Mouse (Mus musculus): ENCODE data around the gene Yipf2. TPM values are rescaled to one million over a fixed set of nuclear protein-coding genes. Genes with fewer than 3 reads are reported as not detected.

Gene Yipf2
- polyA plus RNA-seq (2012; ENCODE audit: insufficient read depth, insufficient read length, missing spikeins): 16.1 and 17.9 TPM in 2 replicates

DNA sequence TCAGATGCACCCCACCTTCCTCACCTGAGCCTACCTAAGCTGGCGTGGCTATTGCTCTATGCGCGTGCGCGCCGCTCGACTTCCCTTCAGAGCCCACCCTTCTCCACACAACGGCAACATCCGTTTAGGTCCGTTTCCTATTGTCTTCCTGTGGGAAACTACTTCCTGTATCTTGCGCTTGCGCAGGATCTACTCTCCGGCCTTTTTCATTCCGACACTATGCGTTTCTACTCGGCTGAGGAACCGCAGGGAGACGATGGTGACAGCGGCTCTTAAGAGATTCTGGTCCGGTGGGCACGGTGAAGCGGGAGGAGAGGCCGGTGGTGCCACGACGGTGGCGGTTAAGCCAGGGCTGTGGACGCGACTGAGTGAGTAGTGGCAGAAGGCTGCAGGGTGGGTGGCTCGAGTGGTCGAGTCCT lies at the start of gene Yipf2, which contains the start of gene Timm29:
Gene Yipf2, minus strand, starts transcription at position 126 of the 419 bp plus-strand sequence.
Gene Timm29, plus strand, starts transcription at position 20 of the 419 bp plus-strand sequence.
- Histone ChIP-seq H3K4me3 (ENCODE audit: insufficient read depth, low read length) (peak within 1 kb of the TSS; percentile 97), H3K4me1 (ENCODE audit: control insufficient read depth, insufficient read depth, low read length) (peaks cover 12% of the 10 kb centered on the region; the same call in 1 of the 2 replicates), H3K27ac (ENCODE audit: insufficient read depth, low read depth, low read length) (peak within 1 kb of the TSS; percentile 77)
- TF ChIP-seq CTCF (IDR thresholded peaks at IDR 0.05; ENCODE audit: low read depth, low read length) (no peak), POLR2A (IDR thresholded peaks at IDR 0.05; ENCODE audit: borderline replicate concordance, low read depth, low read length) (peak; percentile 47; the same call in 1 of the 2 replicates)

DNA sequence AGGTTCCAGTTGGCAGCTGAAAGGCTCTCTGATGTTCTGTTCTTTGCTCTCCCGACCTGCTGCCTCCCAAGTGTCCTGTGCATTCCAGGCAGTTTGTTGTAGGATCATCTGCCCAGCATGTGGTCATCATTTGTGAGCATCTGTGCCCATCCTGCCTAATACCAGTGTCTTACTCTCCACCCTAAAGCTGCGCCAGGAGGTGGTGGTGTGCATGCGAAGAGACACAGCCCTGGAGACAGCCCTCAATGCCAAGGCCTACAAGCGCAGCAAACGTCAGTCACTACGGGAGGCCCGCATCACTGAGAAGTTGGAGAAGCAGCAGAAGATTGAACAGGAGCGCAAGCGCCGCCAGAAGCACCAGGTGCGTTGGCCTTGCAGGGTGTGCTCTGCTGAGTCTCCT lies 46.4 kb upstream of the Yipf2 start:
- Histone ChIP-seq H3K4me3 (ENCODE audit: insufficient read depth, low read length) (no peak overlapping the region), H3K27ac (ENCODE audit: insufficient read depth, low read depth, low read length) (no peak overlapping the region), H3K4me1 (ENCODE audit: control insufficient read depth, insufficient read depth, low read length) (no peaks in the 10 kb centered on the region)
- TF ChIP-seq POLR2A (IDR thresholded peaks at IDR 0.05; ENCODE audit: borderline replicate concordance, low read depth, low read length) (no peak), CTCF (IDR thresholded peaks at IDR 0.05; ENCODE audit: low read depth, low read length) (no peak)

DNA sequence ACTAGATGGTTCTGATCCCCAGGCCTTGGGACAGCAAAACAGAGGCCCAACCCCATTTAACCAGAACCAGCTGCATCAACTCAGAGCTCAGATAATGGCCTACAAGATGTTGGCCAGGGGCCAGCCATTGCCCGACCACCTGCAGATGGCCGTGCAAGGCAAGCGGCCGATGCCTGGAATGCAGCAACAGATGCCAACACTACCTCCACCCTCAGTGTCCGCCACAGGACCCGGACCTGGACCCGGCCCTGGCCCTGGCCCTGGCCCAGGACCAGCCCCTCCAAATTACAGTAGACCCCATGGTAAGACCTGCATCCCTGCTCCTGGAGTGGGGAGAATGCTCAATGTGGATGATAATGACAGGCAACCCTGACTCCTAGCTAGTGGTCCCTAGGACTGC lies 43.0 kb upstream of the Yipf2 start:
- Histone ChIP-seq H3K4me3 (ENCODE audit: insufficient read depth, low read length) (no peak overlapping the region), H3K27ac (ENCODE audit: insufficient read depth, low read depth, low read length) (no peak overlapping the region), H3K4me1 (ENCODE audit: control insufficient read depth, insufficient read depth, low read length) (no peaks in the 10 kb centered on the region)
- TF ChIP-seq CTCF (IDR thresholded peaks at IDR 0.05; ENCODE audit: low read depth, low read length) (no peak), POLR2A (IDR thresholded peaks at IDR 0.05; ENCODE audit: borderline replicate concordance, low read depth, low read length) (no peak)

DNA sequence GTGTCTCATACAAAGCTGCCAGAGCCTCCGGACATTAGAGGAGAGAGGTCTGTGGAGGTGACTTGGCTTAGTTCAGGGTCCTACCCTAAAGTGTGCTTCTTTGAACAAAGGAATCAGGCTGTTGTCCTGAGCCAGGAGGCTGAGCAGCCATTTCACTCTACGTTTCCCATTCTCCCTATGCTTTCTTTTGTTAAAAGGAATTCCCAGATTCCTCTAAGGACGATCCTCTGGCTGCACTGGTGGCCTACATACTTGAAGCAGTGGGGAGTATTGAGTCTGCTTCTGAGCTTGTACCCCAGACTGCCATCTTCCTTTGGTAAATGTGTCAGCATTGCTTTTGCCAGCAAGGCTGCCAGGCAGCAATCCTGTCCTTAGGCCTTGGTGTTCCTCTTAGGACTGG lies 40.5 kb upstream of the Yipf2 start:
- Histone ChIP-seq H3K4me1 (ENCODE audit: control insufficient read depth, insufficient read depth, low read length) (no peaks in the 10 kb centered on the region), H3K4me3 (ENCODE audit: insufficient read depth, low read length) (no peak overlapping the region), H3K27ac (ENCODE audit: insufficient read depth, low read depth, low read length) (no peak overlapping the region)
- TF ChIP-seq POLR2A (IDR thresholded peaks at IDR 0.05; ENCODE audit: borderline replicate concordance, low read depth, low read length) (no peak), CTCF (IDR thresholded peaks at IDR 0.05; ENCODE audit: low read depth, low read length) (no peak)

DNA sequence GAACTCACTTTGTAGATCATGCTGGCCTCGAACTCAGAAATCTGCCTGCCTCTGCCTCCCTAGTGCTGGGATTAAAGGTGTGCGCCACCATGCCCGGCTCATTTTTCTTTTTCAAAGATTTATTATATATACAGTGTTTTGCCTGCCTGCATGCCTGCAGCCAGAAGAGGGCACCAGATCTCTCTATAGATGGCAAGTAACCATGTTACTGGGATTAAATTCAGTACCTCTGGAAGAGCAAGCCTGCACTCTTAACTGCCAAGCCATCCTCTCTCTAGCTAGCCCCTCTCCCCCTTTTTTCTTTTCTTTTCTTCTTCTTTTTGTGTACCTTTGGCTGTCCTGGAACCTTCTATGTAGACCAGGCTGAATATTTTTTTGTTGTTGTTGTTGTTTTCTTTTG lies 38.0 kb upstream of the Yipf2 start:
- H3K4me1 ChIP-seq (ENCODE audit: control insufficient read depth, insufficient read depth, low read length): no peaks in the 10 kb centered on the region; the same call in 1 of the 2 replicates
- H3K27ac ChIP-seq (ENCODE audit: insufficient read depth, low read depth, low read length): no peak overlapping the region
- no peak overlapping the region for H3K4me3 ChIP-seq (ENCODE audit: insufficient read depth, low read length)
- TF ChIP-seq CTCF (IDR thresholded peaks at IDR 0.05; ENCODE audit: low read depth, low read length) (no peak), POLR2A (IDR thresholded peaks at IDR 0.05; ENCODE audit: borderline replicate concordance, low read depth, low read length) (no peak)

DNA sequence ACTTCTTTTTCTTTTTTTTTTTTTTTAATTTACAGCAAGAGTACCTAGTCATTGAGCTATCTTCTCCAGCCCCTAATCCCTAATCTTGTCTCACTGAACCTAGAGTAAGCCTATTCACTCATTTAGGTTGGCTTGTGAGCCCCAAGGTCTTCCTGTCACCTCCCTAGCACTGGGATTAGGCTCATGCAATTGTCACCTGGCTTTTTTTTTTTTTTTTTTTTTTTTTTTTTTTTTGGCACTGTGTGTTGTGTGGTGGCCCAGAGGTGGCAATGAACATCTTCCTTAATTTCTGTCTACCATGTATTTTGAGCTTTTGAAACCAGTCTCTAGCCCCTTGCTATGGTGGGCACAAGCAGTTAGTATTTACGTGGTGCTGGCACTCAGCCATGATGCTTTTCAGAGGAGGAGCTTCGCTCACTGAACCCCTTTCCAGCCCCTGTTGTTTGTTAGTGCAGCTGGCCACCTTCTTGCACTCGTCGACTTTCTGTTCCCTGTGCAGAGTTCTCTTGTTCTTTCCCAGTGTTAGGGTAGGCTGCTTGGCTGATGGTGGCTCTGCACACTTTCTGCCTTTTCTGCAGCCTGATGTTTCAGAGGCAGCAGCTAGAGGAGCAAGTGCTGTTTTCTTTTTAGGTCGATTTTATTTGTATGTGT lies 34.6 kb upstream of the Yipf2 start:
- Histone ChIP-seq H3K4me1 (ENCODE audit: control insufficient read depth, insufficient read depth, low read length) (peaks cover 3% of the 10 kb centered on the region; the same call in 1 of the 2 replicates), H3K4me3 (ENCODE audit: insufficient read depth, low read length) (no peak overlapping the region), H3K27ac (ENCODE audit: insufficient read depth, low read depth, low read length) (no peak overlapping the region)
- TF ChIP-seq POLR2A (IDR thresholded peaks at IDR 0.05; ENCODE audit: borderline replicate concordance, low read depth, low read length) (no peak), CTCF (IDR thresholded peaks at IDR 0.05; ENCODE audit: low read depth, low read length) (no peak)

DNA sequence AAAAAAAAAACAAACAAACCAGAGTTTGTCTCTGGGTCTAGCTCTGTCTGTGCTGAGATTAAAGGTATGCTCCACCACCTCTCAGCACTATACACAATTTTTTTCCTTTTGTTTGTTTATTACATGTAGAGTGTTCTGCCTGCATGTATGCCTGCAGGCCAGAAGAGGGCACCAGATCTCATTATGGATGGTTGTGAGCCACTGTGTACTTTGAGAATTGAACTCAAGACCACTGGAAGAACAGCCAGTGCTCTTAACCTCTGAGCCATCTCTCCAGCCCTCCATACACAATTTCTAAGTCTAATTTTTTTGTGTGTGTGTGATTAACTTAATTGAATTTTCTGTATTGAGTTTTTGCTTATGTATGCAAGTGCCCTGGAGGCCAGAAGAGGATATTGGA lies 33.9 kb upstream of the Yipf2 start:
- peaks cover 3% of the 10 kb centered on the region; the same call in 1 of the 2 replicates for H3K4me1 ChIP-seq (ENCODE audit: control insufficient read depth, insufficient read depth, low read length)
- no peak for TF ChIP-seq CTCF (IDR thresholded peaks at IDR 0.05; ENCODE audit: low read depth, low read length)
- no peak for TF ChIP-seq POLR2A (IDR thresholded peaks at IDR 0.05; ENCODE audit: borderline replicate concordance, low read depth, low read length)
- H3K27ac ChIP-seq (ENCODE audit: insufficient read depth, low read depth, low read length): no peak overlapping the region
- H3K4me3 ChIP-seq (ENCODE audit: insufficient read depth, low read length): no peak overlapping the region

DNA sequence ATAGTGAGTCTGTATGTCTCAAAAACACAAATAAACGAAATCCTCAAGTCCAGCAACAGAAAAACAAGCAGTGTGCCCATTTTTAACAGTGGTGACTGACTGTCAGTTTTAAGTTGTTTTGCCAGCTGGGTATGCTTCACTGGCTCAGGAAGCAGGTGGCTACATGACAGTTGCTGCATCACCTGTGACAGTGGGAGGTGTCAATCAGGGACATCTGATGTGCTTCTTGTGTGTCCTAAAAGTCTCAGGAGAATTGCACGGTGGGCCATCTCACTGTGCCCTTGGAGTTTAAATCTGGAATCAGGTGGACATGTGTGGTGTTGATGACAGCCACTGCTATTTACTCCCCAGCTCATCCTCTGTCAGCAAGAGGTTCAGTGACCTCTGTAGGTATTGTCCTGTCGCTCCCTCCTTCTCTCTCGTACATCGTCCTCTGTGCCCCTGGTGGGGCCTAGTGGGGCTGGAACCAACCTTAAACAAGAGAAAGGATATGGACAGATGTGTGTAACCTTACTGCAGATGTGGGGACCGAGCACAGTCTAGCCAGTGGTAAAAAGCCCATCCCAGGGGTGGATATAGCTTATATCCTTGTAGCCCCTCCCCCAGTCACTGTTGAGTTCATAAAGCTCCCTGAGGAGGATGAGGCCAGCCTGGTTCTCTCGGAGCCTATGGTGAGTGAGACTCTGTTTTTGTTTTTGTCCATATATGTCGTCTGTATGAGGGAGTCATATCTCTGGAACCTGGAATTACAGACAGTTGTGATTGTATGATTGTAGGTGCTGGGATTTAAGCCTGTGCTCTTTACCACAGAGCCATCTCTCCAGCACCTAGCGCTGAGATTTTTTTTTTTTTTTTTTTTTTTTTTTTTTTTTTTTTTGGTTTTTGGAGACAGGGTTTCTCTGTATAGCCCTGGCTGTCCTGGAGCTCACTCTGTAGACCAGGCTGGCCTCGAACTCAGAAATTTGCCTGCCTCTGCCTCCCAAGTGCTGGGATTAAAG lies 33.0 kb upstream of the Yipf2 start:
- H3K4me3 ChIP-seq (ENCODE audit: insufficient read depth, low read length): no peak overlapping the region
- TF ChIP-seq CTCF (IDR thresholded peaks at IDR 0.05; ENCODE audit: low read depth, low read length): no peak
- TF ChIP-seq POLR2A (IDR thresholded peaks at IDR 0.05; ENCODE audit: borderline replicate concordance, low read depth, low read length): no peak
- H3K4me1 ChIP-seq (ENCODE audit: control insufficient read depth, insufficient read depth, low read length): peaks cover 3% of the 10 kb centered on the region; the same call in 1 of the 2 replicates
- H3K27ac ChIP-seq (ENCODE audit: insufficient read depth, low read depth, low read length): no peak overlapping the region

DNA sequence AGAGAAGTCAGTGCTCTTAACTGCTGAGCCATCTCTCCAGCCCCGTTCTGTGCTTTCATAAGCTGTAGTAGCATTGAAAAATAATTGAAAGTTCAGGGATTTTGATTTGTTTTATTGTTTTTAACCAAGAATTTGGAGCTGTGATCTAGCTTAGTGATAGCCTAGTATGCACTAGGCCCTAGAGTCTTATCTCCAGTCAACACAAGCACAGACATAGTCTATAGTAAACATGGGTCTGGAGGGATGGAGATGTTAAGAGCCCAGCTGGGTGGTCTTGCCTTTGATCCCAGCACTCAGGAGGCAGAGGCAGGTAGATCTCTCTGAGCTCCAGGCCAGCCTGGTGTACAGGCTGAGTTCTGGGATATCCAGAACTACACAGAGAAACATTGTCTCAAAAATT lies 30.0 kb upstream of the Yipf2 start:
- no peak overlapping the region for H3K27ac ChIP-seq (ENCODE audit: insufficient read depth, low read depth, low read length)
- TF ChIP-seq CTCF (IDR thresholded peaks at IDR 0.05; ENCODE audit: low read depth, low read length) (no peak), POLR2A (IDR thresholded peaks at IDR 0.05; ENCODE audit: borderline replicate concordance, low read depth, low read length) (no peak)
- no peak overlapping the region for H3K4me3 ChIP-seq (ENCODE audit: insufficient read depth, low read length)
- peaks cover 15% of the 10 kb centered on the region for H3K4me1 ChIP-seq (ENCODE audit: control insufficient read depth, insufficient read depth, low read length)

Measured in bone marrow macrophage, adult 2 months (primary cell).